In genomic region chr11:34317001-34317400, GRCm38 (mm10) we compare ENCODE assay signal across 14 mouse cellular contexts. TPM values are rescaled to one million over a fixed set of nuclear protein-coding genes. Genes with fewer than 3 reads are reported as not detected.
DNase-seq lines count a peak whose midpoint lies in the region; ATAC-seq lines count a peak whose summit lies in the region.
"Had no signal": no experiment of that assay in that cellular context is flagged by ENCODE, and none has a peak within 500 bp of the region (broad histone marks: within the 10 kb centered on the region; RNA-seq: fewer than 3 reads in every experiment).

No protein-coding gene starts in this region.

- H3K36me3 ChIP-seq in midbrain, embryonic 12.5 days: no peaks in the 10 kb centered on the region
- no peaks in the 10 kb centered on the region for H3K36me3 ChIP-seq in midbrain, embryonic 10.5 days
- H3K36me3 ChIP-seq in hindbrain, embryonic 14.5 days (replicated peaks; ENCODE audit: control insufficient read depth, insufficient read depth): no peaks in the 10 kb centered on the region

- no peak for ATAC-seq in midbrain, embryonic 12.5 days (ENCODE audit: low FRiP score, low read depth)
- no peak for ATAC-seq in hindbrain, embryonic 14.5 days (ENCODE audit: low FRiP score)
- no peak for ATAC-seq in erythroid progenitor cell, adult 5-6 weeks (replicated peaks; ENCODE audit: low FRiP score, poor library complexity, severe bottlenecking)
- no peak for ATAC-seq in granulocyte monocyte progenitor cell, adult 5-6 weeks (replicated peaks; ENCODE audit: poor library complexity, severe bottlenecking)
- ATAC-seq: Patski had no signal

- H3K27me3 ChIP-seq in midbrain, embryonic 12.5 days: peaks cover 64% of the 10 kb centered on the region
- peaks cover 74% of the 10 kb centered on the region for H3K27me3 ChIP-seq in midbrain, embryonic 10.5 days (ENCODE audit: low read depth, poor library complexity, severe bottlenecking)
- no peaks in the 10 kb centered on the region for H3K27me3 ChIP-seq in hindbrain, embryonic 14.5 days (ENCODE audit: control insufficient read depth, insufficient read depth, low read length)

- H3K4me3 ChIP-seq in midbrain, embryonic 12.5 days: no peak overlapping the region
- no peak overlapping the region for H3K4me3 ChIP-seq in midbrain, embryonic 10.5 days
- H3K4me3 ChIP-seq in hindbrain, embryonic 14.5 days (replicated peaks; ENCODE audit: low read length): peak overlapping the region; percentile 37

- DNase-seq in midbrain, embryonic 10.5 days (ENCODE audit: low spot score): no peak
- no peak for DNase-seq in hindbrain, embryonic 14.5 days (ENCODE audit: low spot score)
- peak; percentile 21 to 22 for DNase-seq in left cerebral cortex, adult 9 months (ENCODE audit: low spot score in 2 of 2)
- peak; percentile 31 for DNase-seq in right cerebral cortex, postnatal 25 days
- no peak for DNase-seq in adrenal gland, postnatal 4 days (ENCODE audit: low spot score in 2 of 2)
- DNase-seq: adrenal gland, postnatal 14 days; gastrocnemius, postnatal 10 days; kidney, adult 18-20 months; thymus, postnatal 25 days had no signal

- no peak overlapping the region for H3K27ac ChIP-seq in midbrain, embryonic 12.5 days (replicated peaks)
- no peak overlapping the region for H3K27ac ChIP-seq in midbrain, embryonic 10.5 days (replicated peaks)
- peak overlapping the region; percentile 16; the same call in 1 of the 2 replicates for H3K27ac ChIP-seq in hindbrain, embryonic 14.5 days

- no peak overlapping the region for H3K9ac ChIP-seq in midbrain, embryonic 12.5 days (replicated peaks)
- peak overlapping the region; percentile 25; the same call in 1 of the 2 replicates for H3K9ac ChIP-seq in hindbrain, embryonic 14.5 days

- H3K4me1 ChIP-seq in midbrain, embryonic 12.5 days: peaks cover 15% of the 10 kb centered on the region
- H3K4me1 ChIP-seq in midbrain, embryonic 10.5 days: peaks cover 19% of the 10 kb centered on the region
- H3K4me1 ChIP-seq in hindbrain, embryonic 14.5 days (replicated peaks; ENCODE audit: control insufficient read depth, insufficient read depth, low read length): peaks cover 25% of the 10 kb centered on the region

- 81% methylated on average over 8 of the region's 8 CpGs for WGBS in midbrain, embryonic 12.5 days
- WGBS in midbrain, embryonic 10.5 days: 88% methylated on average over 8 of the region's 8 CpGs
- WGBS in hindbrain, embryonic 14.5 days: 57% methylated on average over 8 of the region's 8 CpGs

- H3K4me2 ChIP-seq in midbrain, embryonic 12.5 days (replicated peaks): peak overlapping the region; percentile 55; the same call in 1 of the 2 replicates
- H3K4me2 ChIP-seq in hindbrain, embryonic 14.5 days (replicated peaks): peak overlapping the region; percentile 52

- H3K9me3 ChIP-seq in midbrain, embryonic 12.5 days: no peaks in the 10 kb centered on the region
- H3K9me3 ChIP-seq in midbrain, embryonic 10.5 days (replicated peaks): no peaks in the 10 kb centered on the region
- H3K9me3 ChIP-seq in hindbrain, embryonic 14.5 days (ENCODE audit: control insufficient read depth, low read length): no peaks in the 10 kb centered on the region

RNA-seq across cellular contexts. Expression of gene Fam196b, which starts 2.4 kb away (rescaled TPM):
- 1.1 and 1.3 TPM in 2 replicates for polyA plus RNA-seq in midbrain, embryonic 12.5 days (2016; fragmentation: Nextera tagmentation; extraction: Ambion mirVana)
- 0.33 and 0.52 TPM in 2 replicates for polyA plus RNA-seq in midbrain, embryonic 10.5 days (2016; fragmentation: Nextera tagmentation; extraction: Ambion mirVana)
- polyA plus RNA-seq in hindbrain, embryonic 14.5 days (2014; fragmentation: Nextera tagmentation; extraction: Ambion mirVana): 2.8 and 3.5 TPM in 2 replicates
- total RNA-seq in erythroid progenitor cell, adult 5-6 weeks (2015; ENCODE audit: low replicate concordance): not detected in 2 replicates
- total RNA-seq in erythroid progenitor cell, adult 5-6 weeks (2017; ENCODE audit: low replicate concordance): not detected in 2 replicates
- total RNA-seq in granulocyte monocyte progenitor cell, adult 5-6 weeks (2014; fragmentation: Nextera tagmentation): not detected in 2 replicates
- total RNA-seq in granulocyte monocyte progenitor cell, adult 5-6 weeks (2017): not detected in 2 replicates
- total RNA-seq in adrenal gland, postnatal 4 days (2021): under 1 TPM; 0.11 to 0.14 TPM
- total RNA-seq: adrenal gland, postnatal 14 days; megakaryocyte progenitor cell, adult 5-6 weeks had no signal
- polyA plus RNA-seq: Patski had no signal

Comparison
In these comparisons a context has a peak if more than half of its experiments do, and no peak if none do; other contexts are left out.
1. DNase-seq: peak in left cerebral cortex, adult 9 months (2 of 2) and right cerebral cortex, postnatal 25 days (single experiment); none in midbrain, embryonic 10.5 days (single experiment), hindbrain, embryonic 14.5 days (single experiment) and adrenal gland, postnatal 4 days (0 of 2).